Mouse (Mus musculus): ENCODE data around the gene Tmem164.
A peak's percentile ranks its signal among the peaks of the same experiment; 100 is the strongest.

Tmem164 gene

DNA sequence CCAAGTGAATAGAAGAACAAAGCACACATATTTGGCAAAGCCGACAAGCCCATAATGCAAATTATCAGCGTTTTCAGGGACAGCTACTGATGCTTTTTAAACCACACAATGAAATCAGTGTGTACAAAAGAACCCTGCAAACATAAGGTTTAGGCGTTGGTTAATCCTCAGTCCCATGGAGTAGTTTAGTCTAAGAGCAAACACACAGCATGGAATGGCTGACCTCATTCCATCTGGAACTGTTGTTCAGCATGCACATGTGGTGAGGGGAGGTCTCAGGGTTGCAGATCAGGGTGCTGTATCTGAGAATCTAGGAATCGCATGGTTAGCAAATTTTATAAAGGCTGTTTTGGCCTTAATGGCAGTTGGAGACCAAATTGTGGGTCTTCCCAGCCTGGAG lies 69.6 kb downstream of the Tmem164 start:
- DNase-seq (ENCODE audit: low spot score) = no peak

DNA sequence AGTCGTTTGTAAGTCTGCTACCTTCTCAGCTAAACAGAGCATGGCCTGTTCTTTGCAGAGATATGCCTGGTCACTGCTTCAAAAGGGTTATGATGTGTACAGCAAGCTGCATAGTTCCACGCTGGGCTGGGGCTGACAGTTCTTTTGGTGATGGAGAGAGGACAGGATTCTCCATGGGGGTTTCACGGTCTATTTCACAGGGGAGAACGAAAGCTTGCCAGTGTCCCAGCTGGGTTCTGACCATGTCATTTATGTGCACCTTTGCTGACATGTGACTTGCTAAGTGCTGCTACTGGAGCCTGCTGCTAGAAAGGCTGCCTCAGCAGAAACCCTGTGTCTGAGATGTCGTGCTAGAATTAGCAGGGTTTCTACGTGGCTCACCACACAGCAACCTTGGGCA lies 74.3 kb downstream of the Tmem164 start:
- no peak for DNase-seq (ENCODE audit: low spot score)

DNA sequence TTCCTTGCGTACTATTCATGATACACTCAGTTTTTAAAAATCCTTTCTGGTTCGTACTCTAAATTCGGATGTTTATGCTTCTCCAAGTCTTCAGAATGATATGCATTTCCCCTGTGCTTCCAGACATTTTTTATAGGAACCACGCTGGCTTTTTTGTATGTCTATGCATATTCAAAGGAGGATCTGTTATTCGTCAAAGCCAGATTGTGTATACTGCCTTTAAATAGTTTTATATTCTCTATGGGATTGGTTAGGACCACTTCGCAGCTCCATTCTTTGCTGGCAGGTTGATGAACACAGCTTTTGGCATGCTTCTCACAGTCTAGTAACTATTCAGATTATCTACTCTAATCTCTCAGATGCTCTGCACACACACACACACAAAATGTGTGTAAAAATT lies 79.2 kb downstream of the Tmem164 start:
- DNase-seq (ENCODE audit: low spot score) = no peak

- DNase-seq (ENCODE audit: low spot score) = no peak
Measured at GRCm38 (mm10) chrX:142763337-142763736, 82.1 kb downstream of the Tmem164 start.

- DNase-seq (ENCODE audit: low spot score) = no peak
Measured at GRCm38 (mm10) chrX:142769698-142770097, 88.5 kb downstream of the Tmem164 start.

- no peak for DNase-seq (ENCODE audit: low spot score)
Measured at GRCm38 (mm10) chrX:142773658-142774057, 92.5 kb downstream of the Tmem164 start.

GRCm38 (mm10) chrX:142776131-142776530 lies 94.9 kb downstream of the Tmem164 start:
- DNase-seq (ENCODE audit: low spot score) = peak; percentile 4

DNA sequence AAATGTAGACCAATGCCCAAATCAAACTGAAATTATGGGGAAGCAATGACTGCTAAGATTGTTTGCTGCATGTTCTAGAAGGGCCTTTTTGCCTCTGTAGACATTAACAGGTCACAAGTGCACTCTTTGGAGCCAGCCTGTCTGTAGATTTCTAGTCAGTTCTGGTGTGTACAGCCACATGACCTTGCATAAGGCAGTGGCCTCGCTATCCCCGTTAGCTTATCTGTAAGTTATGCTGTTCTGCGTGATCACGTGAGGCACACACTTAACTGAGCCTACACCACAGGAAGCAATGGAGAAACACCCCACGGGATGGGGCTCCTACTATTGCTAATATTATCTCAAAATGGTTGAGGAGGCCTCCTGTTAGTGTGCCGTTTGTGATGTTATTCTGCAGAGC lies 97.4 kb downstream of the Tmem164 start:
- DNase-seq (ENCODE audit: low spot score) = no peak

GRCm38 (mm10) chrX:142786160-142787052 lies 105.2 kb downstream of the Tmem164 start:
- DNase-seq (ENCODE audit: low spot score) = no peak

GRCm38 (mm10) chrX:142792185-142792584 lies 111.0 kb downstream of the Tmem164 start:
- no peak for DNase-seq (ENCODE audit: low spot score)

DNA sequence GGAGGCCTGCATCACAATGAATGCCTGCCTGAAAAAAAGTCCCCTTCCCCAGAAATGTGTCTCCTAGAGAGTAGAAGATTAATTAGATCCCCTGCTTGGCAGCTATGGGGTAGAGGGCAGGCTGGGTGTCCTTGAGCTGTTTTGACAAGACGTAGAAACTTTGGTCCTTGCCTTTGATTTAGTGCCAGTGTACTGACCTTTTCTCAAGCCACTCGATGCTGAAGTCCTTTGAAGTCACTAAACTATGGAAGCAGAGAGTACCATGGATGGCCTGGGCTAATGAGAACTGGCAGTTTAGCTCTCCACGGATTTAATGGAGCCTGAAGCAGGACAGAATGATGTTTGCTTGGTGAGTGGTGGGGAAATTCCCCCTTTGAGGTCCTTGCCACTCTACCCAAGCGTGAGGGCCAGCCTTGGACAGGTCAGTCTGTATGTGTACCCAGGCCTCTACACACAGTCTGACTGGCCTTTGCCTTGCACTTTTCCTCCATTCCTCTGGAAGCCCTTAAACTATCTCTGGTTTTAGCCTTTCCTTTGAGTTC lies 112.9 kb downstream of the Tmem164 start:
- no peak for DNase-seq (ENCODE audit: low spot score)

- DNase-seq (ENCODE audit: low spot score) = no peak
Measured at GRCm38 (mm10) chrX:142804596-142804995, 123.4 kb downstream of the Tmem164 start.

DNA sequence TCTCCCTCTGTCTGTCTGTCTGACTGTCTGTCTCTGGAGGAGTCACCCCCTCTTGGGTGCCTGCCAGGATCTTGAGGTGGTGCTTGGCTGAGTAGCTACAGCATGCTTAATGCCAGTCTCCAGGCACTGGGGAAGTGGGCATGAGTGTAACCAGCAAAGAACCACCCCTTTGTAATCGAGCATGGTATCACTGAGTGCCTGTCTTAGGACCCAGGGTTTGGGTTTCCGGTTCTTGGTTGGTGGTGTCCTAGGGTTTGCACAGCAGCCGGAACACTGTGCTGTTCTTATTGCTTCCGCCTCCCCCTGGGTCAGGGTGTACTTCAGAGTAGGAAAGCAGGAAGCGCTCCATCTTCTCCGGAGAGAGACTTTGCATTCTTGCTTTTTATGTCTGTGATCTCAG lies 124.9 kb downstream of the Tmem164 start:
- no peak for DNase-seq (ENCODE audit: low spot score)

DNA sequence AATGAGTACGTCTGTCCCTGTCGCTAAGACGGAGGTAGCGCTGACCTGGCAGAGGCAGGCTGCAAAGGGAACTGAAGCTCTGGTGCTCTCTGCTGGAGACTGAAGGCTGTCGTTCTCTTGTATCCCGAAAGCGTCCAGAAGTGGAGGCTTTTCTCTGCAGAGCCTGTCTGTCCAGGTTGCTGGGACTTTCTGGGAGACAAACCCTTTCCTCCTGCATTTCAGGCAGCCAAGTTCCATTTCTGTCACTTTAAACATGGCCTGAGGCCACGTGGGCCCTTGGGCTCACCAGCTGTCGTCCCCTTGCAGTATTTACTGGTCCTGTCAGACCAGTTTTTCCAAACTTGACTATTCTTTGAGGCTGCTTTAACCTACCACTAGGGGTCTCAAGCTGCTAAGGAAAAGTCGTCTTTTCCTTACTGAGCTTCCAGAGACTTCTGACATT lies 125.4 kb downstream of the Tmem164 start:
- no peak for DNase-seq (ENCODE audit: low spot score)

- peak; percentile 50 for DNase-seq (ENCODE audit: low spot score)
Measured at GRCm38 (mm10) chrX:142808411-142808810, 127.2 kb downstream of the Tmem164 start.

GRCm38 (mm10) chrX:142813146-142813545 lies 131.9 kb downstream of the Tmem164 start:
- no peak for DNase-seq (ENCODE audit: low spot score)

DNA sequence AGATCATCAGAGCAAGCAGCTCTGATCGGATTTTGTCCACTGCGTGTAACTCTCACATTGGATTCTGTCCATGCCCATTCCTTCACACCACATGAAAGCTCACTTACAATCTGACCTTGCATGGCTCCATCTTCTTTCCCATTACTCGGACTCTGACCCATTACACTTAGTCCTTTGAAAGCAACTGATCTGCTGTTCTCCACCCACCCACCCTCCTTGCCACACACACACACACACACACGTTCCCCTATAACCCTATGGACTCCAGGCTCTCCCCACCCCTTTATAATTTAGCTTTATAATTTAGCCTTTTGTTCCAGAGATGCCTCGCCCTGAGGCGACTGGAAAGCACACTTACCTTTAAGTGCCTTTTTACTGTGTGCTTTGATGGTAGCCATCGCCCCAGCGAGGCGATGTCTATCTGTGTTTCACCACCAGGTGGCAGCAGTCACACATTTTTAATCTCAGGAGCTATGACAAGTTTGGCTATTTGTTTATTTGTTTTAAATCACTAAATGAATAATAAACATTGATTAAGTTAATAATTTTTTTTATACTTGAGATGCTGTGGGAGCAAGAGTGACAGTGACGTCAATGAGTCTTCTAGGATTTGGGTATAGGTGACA lies 137.0 kb downstream of the Tmem164 start:
- DNase-seq (ENCODE audit: low spot score) = no peak

DNA sequence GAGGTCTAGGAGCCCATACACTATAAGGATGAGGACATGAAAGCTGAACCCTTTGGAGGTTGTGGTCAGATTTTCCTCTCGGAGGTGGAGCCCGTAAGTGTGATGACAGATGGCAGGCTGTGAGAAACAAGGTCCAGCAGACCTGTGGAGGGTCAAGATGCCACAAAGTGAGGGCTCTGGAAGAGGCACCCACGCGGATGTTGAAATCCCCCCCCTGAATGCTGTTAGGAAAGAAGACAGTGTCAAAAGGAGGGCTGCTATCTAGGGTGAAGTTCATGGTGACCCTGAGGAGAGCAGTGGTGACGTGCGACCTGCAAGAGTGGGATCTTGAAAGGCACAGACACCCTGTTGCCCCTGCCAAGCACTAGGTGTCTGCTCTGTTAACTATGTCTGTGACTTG lies 140.0 kb downstream of the Tmem164 start:
- DNase-seq (ENCODE audit: low spot score) = no peak

DNA sequence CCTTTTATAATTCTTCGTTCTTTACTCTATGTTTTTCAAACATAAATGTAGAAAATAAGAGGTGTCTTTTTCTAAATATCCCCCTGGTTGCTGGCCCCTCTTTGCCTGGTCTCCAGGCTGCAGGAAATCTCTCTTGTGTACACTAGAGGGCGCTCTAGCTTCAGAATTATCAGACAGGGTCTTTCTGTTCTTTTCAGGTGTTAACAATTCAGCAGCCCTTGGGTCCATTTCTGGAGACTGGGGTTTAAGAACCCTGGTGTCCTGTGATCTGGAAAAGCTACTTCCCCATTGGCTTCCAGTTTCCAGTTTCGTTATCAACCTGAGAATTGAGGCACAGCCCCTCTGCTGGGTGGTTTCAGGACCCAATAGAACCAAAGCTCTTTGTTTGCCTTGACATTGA lies 140.6 kb downstream of the Tmem164 start:
- no peak for DNase-seq (ENCODE audit: low spot score)

- no peak for DNase-seq (ENCODE audit: low spot score)
Measured at GRCm38 (mm10) chrX:142825309-142825708, 144.1 kb downstream of the Tmem164 start.

GRCm38 (mm10) chrX:142827644-142828043 lies 146.4 kb downstream of the Tmem164 start:
- DNase-seq (ENCODE audit: low spot score) = no peak

- no peak for DNase-seq (ENCODE audit: low spot score)
Measured at GRCm38 (mm10) chrX:142828184-142828908, 147.1 kb downstream of the Tmem164 start.

Data from ovary, postnatal 14 days (tissue).